Mouse (Mus musculus): ENCODE results near the gene Ccm2l.

DNA sequence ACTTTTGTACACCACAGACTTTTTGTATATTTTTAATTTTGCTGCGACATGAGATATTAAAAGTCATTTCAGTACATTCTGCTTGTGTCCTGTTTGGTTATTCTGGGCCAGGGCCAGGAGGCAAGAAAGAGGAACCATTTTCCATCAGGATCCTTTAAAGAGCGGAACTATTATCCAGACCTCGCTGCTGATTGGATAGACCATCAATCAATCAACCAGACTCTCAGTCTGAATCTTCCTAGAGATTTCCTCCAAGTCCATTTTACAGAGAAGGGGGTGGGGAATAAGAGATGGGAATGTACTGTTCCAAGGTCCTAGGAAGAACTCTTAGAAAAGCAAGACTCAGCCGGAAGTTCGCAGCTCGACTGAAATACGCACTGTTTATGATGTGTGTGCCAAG lies 5.5 kb upstream of the Ccm2l start:
- no peak for TF ChIP-seq CTCF (IDR thresholded peaks at IDR 0.05; ENCODE audit: low read depth)
- TF ChIP-seq EP300 (IDR thresholded peaks at IDR 0.05; ENCODE audit: low read depth) = no peak

Data from liver, postnatal 0 days (tissue).